Mouse (Mus musculus) small intestine, adult 2 months (tissue): ENCODE measurements around the gene Tmcc1. TPM values are rescaled to one million over a fixed set of nuclear protein-coding genes. Genes with fewer than 3 reads are reported as not detected.

Source experiments
- H3K27ac ChIP-seq: fragments of 200-500 bp; 2 replicates; pipeline ENCODE4 v1.5.1; 2012; ENCODE audit warnings: low read depth, low read length, control low read depth, inconsistent platforms; ENCODE audit not compliant: insufficient read depth
- H3K27me3 ChIP-seq: fragments of 200-500 bp; 2 replicates; pipeline ENCODE4 v1.6.1; 2012; ENCODE audit warnings: mild to moderate bottlenecking, moderate library complexity, low read length, inconsistent platforms; ENCODE audit not compliant: control insufficient read depth, insufficient read depth
- H3K36me3 ChIP-seq: fragments of 200-500 bp; 2 replicates; pipeline ENCODE4 v1.6.1; 2012; ENCODE audit warnings: mild to moderate bottlenecking, low read length, control low read depth, inconsistent platforms; ENCODE audit not compliant: control insufficient read depth, insufficient read depth
- H3K4me1 ChIP-seq: fragments of 200-500 bp; 2 replicates; pipeline ENCODE4 v1.6.1; 2012; ENCODE audit warnings: low read length, inconsistent platforms, mixed read lengths; ENCODE audit not compliant: control insufficient read depth, insufficient read depth, insufficient read length
- H3K4me3 ChIP-seq: fragments of 200-500 bp; 2 replicates; pipeline ENCODE4 v1.5.1; 2012; ENCODE audit warnings: low read depth, mild to moderate bottlenecking, control low read depth, inconsistent platforms, low read length, moderate library complexity
- CTCF ChIP-seq: fragments of 200-500 bp; IDR thresholded peaks from 2 replicates; pipeline ENCODE4 v1.5.1; 2012; ENCODE audit warnings: low read depth, mild to moderate bottlenecking, control low read depth, inconsistent platforms, low read length, moderate library complexity, mixed read lengths; ENCODE audit not compliant: insufficient replicate concordance, insufficient read length; ENCODE audit errors: extremely low read depth
- POLR2A ChIP-seq: fragments of 200-500 bp; IDR thresholded peaks from 2 replicates; pipeline ENCODE4 v1.6.1; 2012; ENCODE audit warnings: low read depth, mild to moderate bottlenecking, control low read depth, inconsistent platforms, low read length, moderate library complexity
- WGBS: fragments of 180-500 bp; shearing (Covaris S2); methylation state at CpG from one replicate; pipeline ENCODE4 v1.1.7; 2018; 5-methylcytosine and 5-hydroxymethylcytosine counted together
- polyA plus RNA-seq: library from polyadenylated mRNA; depleted of rRNA; stranded (reverse); fragments of >200 nt; gene quantifications from 2 replicates; pipeline ENCODE4 v1.2.3, GENCODE M21; 2012

Tmcc1 gene
- polyA plus RNA-seq, 1 experiment, result 11.7 TPM

- Histone ChIP-seq H3K27ac (no peak overlapping the region), H3K4me1 (peaks cover 4% of the 10 kb centered on the region; the same call in 1 of the 2 replicates), H3K36me3 (peaks cover 19% of the 10 kb centered on the region), H3K27me3 (no peaks in the 10 kb centered on the region), H3K4me3 (no peak overlapping the region)
- TF ChIP-seq CTCF (no peak), POLR2A (no peak)
- 91% methylated on average over 2 of the region's 2 CpGs for WGBS
Observed at GRCm38 (mm10) chr6:116038222-116038621, 155.1 kb downstream of the Tmcc1 start.

- H3K27ac ChIP-seq, result peak overlapping the region; percentile 70; the same call in 1 of the 2 replicates
- no peak overlapping the region for H3K4me3 ChIP-seq
- WGBS, result 84% methylated on average over 5 of the region's 5 CpGs
- H3K27me3 ChIP-seq, result no peaks in the 10 kb centered on the region
- H3K4me1 ChIP-seq, result peaks cover 4% of the 10 kb centered on the region; the same call in 1 of the 2 replicates
- TF ChIP-seq POLR2A, result no peak
- TF ChIP-seq CTCF, result no peak
- peaks cover 17% of the 10 kb centered on the region for H3K36me3 ChIP-seq
Observed at GRCm38 (mm10) chr6:116037281-116037831, 155.9 kb downstream of the Tmcc1 start.

- TF ChIP-seq CTCF (no peak), POLR2A (no peak)
- Histone ChIP-seq H3K27ac (no peak overlapping the region), H3K4me1 (peaks cover 4% of the 10 kb centered on the region; the same call in 1 of the 2 replicates), H3K27me3 (no peaks in the 10 kb centered on the region), H3K36me3 (peaks cover 13% of the 10 kb centered on the region), H3K4me3 (no peak overlapping the region)
- WGBS, result 79% methylated on average over 2 of the region's 2 CpGs
Observed at GRCm38 (mm10) chr6:116036555-116036954, 156.7 kb downstream of the Tmcc1 start.

- Histone ChIP-seq H3K27me3 (no peaks in the 10 kb centered on the region), H3K4me3 (no peak overlapping the region), H3K27ac (no peak overlapping the region), H3K4me1 (peaks cover 7% of the 10 kb centered on the region; the same call in 1 of the 2 replicates), H3K36me3 (peaks cover 6% of the 10 kb centered on the region; the same call in 1 of the 2 replicates)
- no peak for TF ChIP-seq CTCF
- TF ChIP-seq POLR2A, result no peak
- 90% methylated on average over 5 of the region's 5 CpGs for WGBS
Observed at GRCm38 (mm10) chr6:116031052-116031451, 162.2 kb downstream of the Tmcc1 start.

- Histone ChIP-seq H3K36me3 (peaks cover 18% of the 10 kb centered on the region), H3K4me3 (no peak overlapping the region), H3K27ac (no peak overlapping the region), H3K4me1 (peaks cover 7% of the 10 kb centered on the region; the same call in 1 of the 2 replicates), H3K27me3 (no peaks in the 10 kb centered on the region)
- TF ChIP-seq POLR2A (no peak), CTCF (no peak)
- WGBS, result 94% methylated on average over 4 of the region's 4 CpGs
Observed at GRCm38 (mm10) chr6:116024666-116025065, 168.6 kb downstream of the Tmcc1 start.

- WGBS, result 86% methylated on average over 9 of the region's 9 CpGs
- TF ChIP-seq POLR2A (no peak), CTCF (no peak)
- Histone ChIP-seq H3K27ac (no peak overlapping the region), H3K27me3 (no peaks in the 10 kb centered on the region), H3K4me1 (no peaks in the 10 kb centered on the region), H3K36me3 (peaks cover 18% of the 10 kb centered on the region), H3K4me3 (no peak overlapping the region)
Observed at GRCm38 (mm10) chr6:116021961-116022485, 171.3 kb downstream of the Tmcc1 start.

GRCm38 (mm10) chr6:116015902-116016301 lies 177.4 kb downstream of the Tmcc1 start:
- TF ChIP-seq CTCF (no peak), POLR2A (no peak)
- H3K36me3 ChIP-seq, result peaks cover 6% of the 10 kb centered on the region
- H3K27ac ChIP-seq, result no peak overlapping the region
- no peaks in the 10 kb centered on the region for H3K27me3 ChIP-seq
- H3K4me1 ChIP-seq, result no peaks in the 10 kb centered on the region
- WGBS, result 92% methylated on average over 3 of the region's 3 CpGs
- H3K4me3 ChIP-seq, result no peak overlapping the region
